Mouse (Mus musculus) kidney, adult 11 months (tissue): ENCODE results near the gene Camkk2.

Experiments used
- DNase-seq: peaks from one replicate; pipeline ENCODE4 v3.0.0; 2022

Camkk2 gene

GRCm38 (mm10) chr5:122733881-122734280 is 45.3 kb downstream of the Camkk2 start:
- DNase-seq, result no peak

- DNase-seq, result peak; percentile 19
Measured at GRCm38 (mm10) chr5:122731991-122732673, 47.1 kb downstream of the Camkk2 start.

GRCm38 (mm10) chr5:122731321-122731720 is 47.9 kb downstream of the Camkk2 start:
- DNase-seq, result peak; percentile 42

- DNase-seq, result peak; percentile 36
Measured at GRCm38 (mm10) chr5:122730776-122731175, 48.4 kb downstream of the Camkk2 start.

- no peak for DNase-seq
Measured at GRCm38 (mm10) chr5:122727096-122727495, 52.1 kb downstream of the Camkk2 start.

- no peak for DNase-seq
Measured at GRCm38 (mm10) chr5:122726595-122726994, 52.6 kb downstream of the Camkk2 start.

GRCm38 (mm10) chr5:122726068-122726467 is 53.1 kb downstream of the Camkk2 start:
- peak; percentile 31 for DNase-seq

- DNase-seq, result no peak
Measured at GRCm38 (mm10) chr5:122725453-122725852, 53.8 kb downstream of the Camkk2 start.

- DNase-seq, result no peak
Measured at GRCm38 (mm10) chr5:122719168-122719567, 60.0 kb downstream of the Camkk2 start.

GRCm38 (mm10) chr5:122718400-122718799 is 60.8 kb downstream of the Camkk2 start:
- DNase-seq, result no peak

- DNase-seq, result no peak
Measured at GRCm38 (mm10) chr5:122716793-122717192, 62.4 kb downstream of the Camkk2 start.

GRCm38 (mm10) chr5:122715723-122716122 is 63.5 kb downstream of the Camkk2 start:
- no peak for DNase-seq

- DNase-seq, result no peak
Measured at GRCm38 (mm10) chr5:122708819-122709218, 70.4 kb downstream of the Camkk2 start.

- peak; percentile 88 for DNase-seq
Measured at GRCm38 (mm10) chr5:122707276-122708181, 71.7 kb downstream of the Camkk2 start, which contains the start of gene P2rx4. P2rx4 (plus strand) TSS chr5:122707544.

GRCm38 (mm10) chr5:122706917-122707275 is 72.3 kb downstream of the Camkk2 start:
- DNase-seq, result no peak

GRCm38 (mm10) chr5:122705174-122705573 is 74.0 kb downstream of the Camkk2 start:
- no peak for DNase-seq

GRCm38 (mm10) chr5:122704571-122704970 is 74.6 kb downstream of the Camkk2 start:
- DNase-seq, result peak; percentile 57

GRCm38 (mm10) chr5:122703574-122703973 is 75.6 kb downstream of the Camkk2 start:
- no peak for DNase-seq

- peak; percentile 17 for DNase-seq
Measured at GRCm38 (mm10) chr5:122702156-122702555, 77.1 kb downstream of the Camkk2 start.

GRCm38 (mm10) chr5:122700837-122701212 is 78.4 kb downstream of the Camkk2 start:
- no peak for DNase-seq

- DNase-seq, result no peak
Measured at GRCm38 (mm10) chr5:122700109-122700836, 78.9 kb downstream of the Camkk2 start.

GRCm38 (mm10) chr5:122698701-122699060 is 80.5 kb downstream of the Camkk2 start:
- DNase-seq, result no peak

GRCm38 (mm10) chr5:122698041-122698700 is 81.0 kb downstream of the Camkk2 start:
- DNase-seq, result no peak
